Comparison of ENCODE assay signal across 12 mouse cellular contexts in the genomic region with DNA sequence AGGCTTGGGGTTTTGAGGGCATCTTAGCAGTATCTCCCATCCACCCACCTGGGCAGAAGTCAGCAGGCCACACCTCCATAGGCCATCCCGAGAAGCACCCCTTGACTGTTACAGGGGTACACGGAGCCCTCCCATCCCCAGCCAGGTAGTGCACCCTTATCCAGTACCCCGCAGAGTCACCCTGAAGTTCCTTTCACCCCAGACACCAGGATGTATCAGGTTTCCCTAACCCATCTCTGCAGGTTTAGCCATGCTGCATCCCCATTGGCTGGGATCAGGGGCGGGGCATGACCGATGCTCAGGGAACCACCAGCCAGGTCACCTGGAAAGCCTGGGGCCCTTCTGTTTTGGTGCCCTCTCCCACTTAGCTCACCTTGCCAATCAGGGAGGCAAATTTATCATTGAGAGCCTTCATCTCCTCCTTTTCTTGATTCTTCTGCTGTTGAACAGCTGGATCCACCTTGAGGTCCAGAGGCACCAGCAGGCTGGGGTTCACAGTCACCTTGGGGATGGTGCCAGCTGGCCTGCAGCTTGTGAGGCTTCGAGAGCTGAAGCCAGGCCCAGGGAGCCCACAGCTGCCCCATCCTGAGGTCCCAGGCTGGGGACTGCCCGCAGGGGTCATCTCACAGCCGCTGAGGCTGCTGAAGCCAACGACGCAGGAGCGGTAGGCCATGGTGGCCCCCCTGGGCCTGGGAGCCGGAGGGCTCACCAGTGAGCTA. TPM values are rescaled to one million over a fixed set of nuclear protein-coding genes. Genes with fewer than 3 reads are reported as not detected.
DNase-seq lines count a peak whose midpoint lies in the region; ATAC-seq and TF ChIP-seq lines count a peak whose summit lies in the region.
"Had no signal": no experiment of that assay in that cellular context is flagged by ENCODE, and none has a peak within 500 bp of the region (broad histone marks: within the 10 kb centered on the region; RNA-seq: fewer than 3 reads in every experiment).

No protein-coding gene starts in this region.

- H3K27ac ChIP-seq in hindbrain, postnatal 0 days = no peak overlapping the region
- H3K27ac ChIP-seq in hindbrain, embryonic 16.5 days (ENCODE audit: low read depth, low read length) = no peak overlapping the region
- peak overlapping the region; percentile 79 for H3K27ac ChIP-seq in heart, embryonic 11.5 days (ENCODE audit: low read depth, low read length)
- H3K27ac ChIP-seq in limb, embryonic 15.5 days = peak overlapping the region; percentile 83
- H3K27ac ChIP-seq: hindbrain, embryonic 14.5 days had no signal

- ATAC-seq in hindbrain, postnatal 0 days = 0 out of 2 replicates have a peak, but pooled peaks have one; percentile 21
- no peak for ATAC-seq in hindbrain, embryonic 16.5 days
- 0 out of 2 replicates have a peak, but pooled peaks have one; percentile 9 for ATAC-seq in heart, embryonic 11.5 days (replicated peaks; ENCODE audit: insufficient number of reproducible peaks, low FRiP score, low TSS enrichment)
- ATAC-seq in limb, embryonic 15.5 days (ENCODE audit: insufficient number of reproducible peaks, low FRiP score, low TSS enrichment, low read depth) = 0 out of 2 replicates have a peak, but pooled peaks have one; percentile 3
- ATAC-seq in monocyte, adult 5-6 weeks (replicated peaks; ENCODE audit: insufficient number of reproducible peaks, low FRiP score, low TSS enrichment, poor library complexity, severe bottlenecking) = no peak

- no peaks in the 10 kb centered on the region for H3K36me3 ChIP-seq in hindbrain, postnatal 0 days (ENCODE audit: insufficient read depth, low read length)
- no peaks in the 10 kb centered on the region for H3K36me3 ChIP-seq in hindbrain, embryonic 16.5 days (ENCODE audit: control insufficient read depth, insufficient read depth, low read length)
- no peaks in the 10 kb centered on the region for H3K36me3 ChIP-seq in E14TG2a.4 (ENCODE audit: insufficient read depth, low read length)
- no peaks in the 10 kb centered on the region for H3K36me3 ChIP-seq in heart, embryonic 11.5 days (ENCODE audit: control insufficient read depth, insufficient read depth, low read length)
- no peaks in the 10 kb centered on the region for H3K36me3 ChIP-seq in limb, embryonic 15.5 days

- 33% methylated on average over 12 of the region's 12 CpGs for WGBS in hindbrain, postnatal 0 days
- WGBS in hindbrain, embryonic 16.5 days = 28% methylated on average over 12 of the region's 12 CpGs
- 34% methylated on average over 12 of the region's 12 CpGs for WGBS in heart, embryonic 11.5 days (ENCODE audit: insufficient replicate concordance)
- 29% methylated on average over 12 of the region's 12 CpGs for WGBS in limb, embryonic 15.5 days

- no peaks in the 10 kb centered on the region for H3K9me3 ChIP-seq in hindbrain, postnatal 0 days (ENCODE audit: low read length)
- no peaks in the 10 kb centered on the region for H3K9me3 ChIP-seq in hindbrain, embryonic 16.5 days (ENCODE audit: control insufficient read depth, low read length)
- no peaks in the 10 kb centered on the region for H3K9me3 ChIP-seq in E14TG2a.4 (ENCODE audit: low read length)
- no peaks in the 10 kb centered on the region for H3K9me3 ChIP-seq in heart, embryonic 11.5 days (replicated peaks; ENCODE audit: control insufficient read depth, low read length)
- no peaks in the 10 kb centered on the region; the same call in 1 of the 2 replicates for H3K9me3 ChIP-seq in limb, embryonic 15.5 days

- no peak for DNase-seq in hindbrain, postnatal 0 days (ENCODE audit: low spot score)
- no peak for DNase-seq in MN1 (ENCODE audit: low spot score)
- no peak for DNase-seq in Muller cell, postnatal 12 days (ENCODE audit: inconsistent ontology term)
- DNase-seq: cerebellum, adult 18-20 months; layer of hippocampus, postnatal 36 days had no signal

- H3K9ac ChIP-seq in hindbrain, postnatal 0 days (replicated peaks; ENCODE audit: low read length) = no peak overlapping the region
- no peak overlapping the region for H3K9ac ChIP-seq in hindbrain, embryonic 16.5 days (ENCODE audit: low read depth, low read length)
- H3K9ac ChIP-seq in heart, embryonic 11.5 days (ENCODE audit: low read depth, low read length) = no peak overlapping the region
- no peak overlapping the region for H3K9ac ChIP-seq in limb, embryonic 15.5 days
- H3K9ac ChIP-seq: hindbrain, embryonic 14.5 days had no signal

- no peak overlapping the region for H3K4me3 ChIP-seq in hindbrain, postnatal 0 days (ENCODE audit: low read length)
- H3K4me3 ChIP-seq in hindbrain, embryonic 16.5 days (ENCODE audit: low read length) = no peak overlapping the region
- H3K4me3 ChIP-seq in E14TG2a.4 (replicated peaks; ENCODE audit: low read length) = peak overlapping the region; percentile 49
- H3K4me3 ChIP-seq in heart, embryonic 11.5 days (ENCODE audit: low read depth, low read length) = no peak overlapping the region
- peak overlapping the region; percentile 5; the same call in 1 of the 2 replicates for H3K4me3 ChIP-seq in limb, embryonic 15.5 days

- no peak for TF ChIP-seq CTCF in hindbrain, postnatal 0 days (IDR thresholded peaks at IDR 0.05; ENCODE audit: low read depth)
- no peak for TF ChIP-seq CTCF in E14TG2a.4 (conservative IDR thresholded peaks at IDR 0.05; ENCODE audit: low read length)

- no peak overlapping the region for H3K4me2 ChIP-seq in hindbrain, postnatal 0 days (ENCODE audit: low read depth, low read length)
- H3K4me2 ChIP-seq in hindbrain, embryonic 16.5 days (ENCODE audit: low read length) = no peak overlapping the region
- H3K4me2 ChIP-seq in heart, embryonic 11.5 days = peak overlapping the region; percentile 22
- H3K4me2 ChIP-seq in limb, embryonic 15.5 days = peak overlapping the region; percentile 28
- H3K4me2 ChIP-seq: hindbrain, embryonic 14.5 days had no signal

- no peaks in the 10 kb centered on the region for H3K27me3 ChIP-seq in hindbrain, postnatal 0 days (ENCODE audit: insufficient read depth, low read length)
- no peaks in the 10 kb centered on the region for H3K27me3 ChIP-seq in hindbrain, embryonic 16.5 days (replicated peaks; ENCODE audit: control insufficient read depth, insufficient read depth, low read length)
- H3K27me3 ChIP-seq in E14TG2a.4 (ENCODE audit: insufficient read depth, low read length) = peaks cover 14% of the 10 kb centered on the region
- peaks cover 5% of the 10 kb centered on the region for H3K27me3 ChIP-seq in heart, embryonic 11.5 days (ENCODE audit: control insufficient read depth, insufficient read depth, low read length)
- H3K27me3 ChIP-seq in limb, embryonic 15.5 days = no peaks in the 10 kb centered on the region

- peaks cover 8% of the 10 kb centered on the region; the same call in 1 of the 2 replicates for H3K4me1 ChIP-seq in hindbrain, postnatal 0 days (ENCODE audit: insufficient read depth, low read length)
- H3K4me1 ChIP-seq in hindbrain, embryonic 16.5 days (ENCODE audit: control insufficient read depth, insufficient read depth, low read depth, low read length) = no peaks in the 10 kb centered on the region
- H3K4me1 ChIP-seq in E14TG2a.4 (replicated peaks; ENCODE audit: low read depth, low read length) = peaks cover 39% of the 10 kb centered on the region
- H3K4me1 ChIP-seq in heart, embryonic 11.5 days (ENCODE audit: control insufficient read depth, insufficient read depth, low read length) = peaks cover 46% of the 10 kb centered on the region
- peaks cover 66% of the 10 kb centered on the region for H3K4me1 ChIP-seq in limb, embryonic 15.5 days

RNA-seq across cellular contexts. Expression of a gene that starts 0.4 kb away (rescaled TPM):
- 0.43 and 1.2 TPM in 2 replicates for total RNA-seq in hindbrain, postnatal 0 days (2014; rRNA removed)
- polyA plus RNA-seq in hindbrain, postnatal 0 days (2015; fragmentation: Nextera tagmentation; extraction: Ambion mirVana) = 0.30 and 0.33 TPM in 2 replicates
- 0.25 and 0.38 TPM in 2 replicates for polyA plus RNA-seq in hindbrain, embryonic 16.5 days (2015; fragmentation: Nextera tagmentation; extraction: Ambion mirVana)
- 2.5 and 2.8 TPM in 2 replicates for polyA plus RNA-seq in heart, embryonic 11.5 days (2014; fragmentation: Nextera tagmentation; extraction: Ambion mirVana)
- 22.6 and 25.3 TPM in 2 replicates for polyA plus RNA-seq in limb, embryonic 15.5 days (2015; fragmentation: Nextera tagmentation; extraction: Ambion mirVana)
- total RNA-seq in monocyte, adult 5-6 weeks (2017) = 124 to 181 TPM (median 163 TPM) in 3 replicates
- polyA plus RNA-seq: embryonic facial prominence, embryonic 11.5 days had no signal

RNA-seq across cellular contexts. Expression of a gene that starts 41.3 kb away (rescaled TPM):
- 0.40 and 0.73 TPM in 2 replicates for total RNA-seq in hindbrain, postnatal 0 days (2014; rRNA removed)
- 0.84 and 0.95 TPM in 2 replicates for polyA plus RNA-seq in hindbrain, postnatal 0 days (2015; fragmentation: Nextera tagmentation; extraction: Ambion mirVana)
- polyA plus RNA-seq in hindbrain, embryonic 16.5 days (2015; fragmentation: Nextera tagmentation; extraction: Ambion mirVana) = 1.1 and 1.3 TPM in 2 replicates
- polyA plus RNA-seq in heart, embryonic 11.5 days (2014; fragmentation: Nextera tagmentation; extraction: Ambion mirVana) = 23.8 and 25.8 TPM in 2 replicates
- 162 and 164 TPM in 2 replicates for polyA plus RNA-seq in limb, embryonic 15.5 days (2015; fragmentation: Nextera tagmentation; extraction: Ambion mirVana)
- 3.0 to 8.2 TPM (median 4.9 TPM) in 3 replicates for total RNA-seq in monocyte, adult 5-6 weeks (2017)
- total RNA-seq: layer of hippocampus, postnatal 36 days had no signal

Comparison
In these comparisons a context has a peak if more than half of its experiments do, and no peak if none do; other contexts are left out.
1. ATAC-seq: peak in hindbrain, postnatal 0 days (single experiment), heart, embryonic 11.5 days (single experiment) and limb, embryonic 15.5 days (single experiment); none in hindbrain, embryonic 16.5 days (single experiment) and monocyte, adult 5-6 weeks (single experiment).
2. H3K27ac ChIP-seq: peak in heart, embryonic 11.5 days (single experiment) and limb, embryonic 15.5 days (single experiment); none in hindbrain, postnatal 0 days (single experiment) and hindbrain, embryonic 16.5 days (single experiment).
3. H3K4me2 ChIP-seq: peak in heart, embryonic 11.5 days (single experiment) and limb, embryonic 15.5 days (single experiment); none in hindbrain, postnatal 0 days (single experiment) and hindbrain, embryonic 16.5 days (single experiment).
4. H3K4me3 ChIP-seq: peak in E14TG2a.4 (single experiment) and limb, embryonic 15.5 days (single experiment); none in hindbrain, postnatal 0 days (single experiment), hindbrain, embryonic 16.5 days (single experiment) and heart, embryonic 11.5 days (single experiment).
5. RNA of a gene that starts 41.3 kb away (polyA plus RNA-seq): 162 to 164 TPM in limb, embryonic 15.5 days and 23.8 to 25.8 TPM in heart, embryonic 11.5 days; 1.1 to 1.3 TPM in hindbrain, embryonic 16.5 days and 0.84 to 0.95 TPM in hindbrain, postnatal 0 days; every median in the first group is over 10 times any median in the second.